Mouse (Mus musculus): Measurements from ENCODE around the gene Tnrc6b. TPM values are rescaled to one million over a fixed set of nuclear protein-coding genes. Genes with fewer than 3 reads are reported as not detected.
A peak's percentile ranks its signal among the peaks of the same experiment; 100 is the strongest.
"Not testable (repeated sequence)": the region's sequence is repeated elsewhere in the genome, so short reads cannot be mapped to it uniquely, and the experiment has no call there.

The Tnrc6b gene
- polyA plus RNA-seq, 1 experiment from 2014 or later = 35.6 TPM

DNA sequence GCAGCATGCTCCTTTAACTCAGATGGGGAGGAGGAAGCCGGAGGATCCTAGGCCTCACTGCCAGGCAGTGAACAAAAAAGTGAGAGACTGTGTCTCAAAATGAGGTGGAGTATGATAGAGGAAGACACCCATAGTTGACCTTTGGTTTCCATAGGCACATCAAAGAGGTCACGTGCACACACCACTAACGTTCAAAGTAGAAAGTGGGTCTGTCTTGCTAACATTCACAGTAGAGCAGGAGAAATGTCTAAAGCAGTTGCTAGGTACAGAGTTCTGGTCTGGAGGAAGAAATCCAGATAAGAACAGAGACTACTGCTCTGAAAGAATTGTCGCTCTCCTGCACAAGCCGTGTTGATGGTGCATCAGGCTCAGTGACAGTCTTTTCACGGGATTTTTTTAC, 10.7 kb downstream of the Tnrc6b start:
- no peak overlapping the region for H3K27ac ChIP-seq
- no peaks in the 10 kb centered on the region for H3K36me3 ChIP-seq
- H3K27me3 ChIP-seq = no peaks in the 10 kb centered on the region
- ATAC-seq (ENCODE audit: insufficient number of reproducible peaks, insufficient read depth, low FRiP score, low TSS enrichment, low read depth) = no peak
- WGBS = 82% methylated on average over 6 of the region's 6 CpGs
- H3K4me3 ChIP-seq = no peak overlapping the region
- H3K9me3 ChIP-seq = no peaks in the 10 kb centered on the region
- H3K9ac ChIP-seq = no peak overlapping the region
- peaks cover 6% of the 10 kb centered on the region; the same call in 1 of the 2 replicates for H3K4me1 ChIP-seq
- H3K4me2 ChIP-seq = no peak overlapping the region

DNA sequence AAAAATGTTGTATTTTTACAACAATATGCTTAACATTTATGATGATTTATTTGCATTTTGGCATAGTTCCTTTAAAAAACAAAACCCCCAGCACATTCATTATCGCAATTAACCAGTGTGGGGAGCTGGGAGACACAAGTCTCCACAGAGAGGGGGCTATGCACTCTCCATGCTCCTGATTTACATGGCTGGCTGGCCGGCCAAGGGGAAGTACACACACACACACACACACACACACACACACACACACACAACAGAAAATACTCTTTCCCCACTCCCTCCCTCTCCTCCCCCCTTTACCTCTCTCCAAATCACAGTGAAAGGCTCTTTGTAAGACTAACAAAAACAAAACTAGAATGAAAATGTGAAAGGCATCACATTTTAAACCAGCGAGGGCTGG, 11.3 kb downstream of the Tnrc6b start:
- 52% methylated on average over 3 of the region's 3 CpGs for WGBS
- H3K9ac ChIP-seq = no peak overlapping the region
- no peak overlapping the region for H3K4me2 ChIP-seq
- no peaks in the 10 kb centered on the region for H3K9me3 ChIP-seq
- H3K4me1 ChIP-seq = peaks cover 6% of the 10 kb centered on the region; the same call in 1 of the 2 replicates
- no peak overlapping the region for H3K4me3 ChIP-seq
- ATAC-seq (ENCODE audit: insufficient number of reproducible peaks, insufficient read depth, low FRiP score, low TSS enrichment, low read depth) = no peak
- H3K27me3 ChIP-seq = no peaks in the 10 kb centered on the region
- peak overlapping the region; percentile 1; the same call in 1 of the 2 replicates for H3K27ac ChIP-seq
- H3K36me3 ChIP-seq = no peaks in the 10 kb centered on the region

DNA sequence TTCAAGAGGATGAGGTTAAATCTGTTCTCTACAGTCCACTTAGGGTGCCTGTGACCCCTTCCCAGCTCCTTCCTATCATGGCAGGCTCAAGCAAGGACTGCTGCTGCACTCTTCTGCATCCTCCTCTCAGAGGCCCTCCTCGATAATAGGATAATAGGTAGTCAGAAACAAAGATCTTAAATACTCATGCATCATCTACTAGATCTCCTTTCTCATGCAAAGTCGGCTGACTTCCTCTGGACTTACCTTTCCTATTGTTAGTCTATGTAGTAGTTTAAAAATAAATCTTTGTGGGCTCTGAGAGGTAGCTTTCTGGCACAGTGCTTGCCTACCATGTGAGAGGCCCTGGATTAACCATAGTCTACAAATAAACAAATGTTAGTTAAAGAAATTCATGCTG, 18.4 kb downstream of the Tnrc6b start:
- Histone ChIP-seq H3K27me3 (no peaks in the 10 kb centered on the region), H3K9me3 (no peaks in the 10 kb centered on the region), H3K4me2 (no peak overlapping the region), H3K36me3 (no peaks in the 10 kb centered on the region), H3K27ac (no peak overlapping the region), H3K4me1 (no peaks in the 10 kb centered on the region; the same call in 1 of the 2 replicates), H3K4me3 (no peak overlapping the region), H3K9ac (no peak overlapping the region)
- 75% methylated on average over 2 of the region's 2 CpGs for WGBS
- no peak for ATAC-seq (ENCODE audit: insufficient number of reproducible peaks, insufficient read depth, low FRiP score, low TSS enrichment, low read depth)

DNA sequence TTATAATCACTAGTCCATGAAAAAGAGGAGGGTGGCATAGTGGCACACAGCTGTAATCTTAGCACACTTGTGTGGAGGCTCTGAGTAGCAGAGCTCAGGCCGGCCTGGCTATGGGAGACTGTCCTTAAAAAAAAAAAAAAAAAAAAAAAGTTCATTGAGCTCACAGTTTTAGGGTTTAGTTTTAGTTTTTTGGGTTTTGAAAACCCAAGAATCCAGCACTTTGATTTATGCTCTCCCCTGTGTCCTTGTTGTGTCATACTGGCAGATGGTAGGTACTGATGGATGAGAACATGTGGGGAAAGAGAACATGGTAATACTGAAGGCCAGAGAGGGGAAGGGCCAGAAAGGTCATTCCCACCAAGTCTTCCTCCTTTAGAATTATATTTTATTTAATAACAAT, 19.9 kb downstream of the Tnrc6b start:
- H3K27me3 ChIP-seq = no peaks in the 10 kb centered on the region
- H3K4me2 ChIP-seq = no peak overlapping the region
- no peak overlapping the region for H3K27ac ChIP-seq
- ATAC-seq (ENCODE audit: insufficient number of reproducible peaks, insufficient read depth, low FRiP score, low TSS enrichment, low read depth) = no peak
- 97% methylated on average over 1 of the region's 1 CpGs for WGBS
- no peak overlapping the region for H3K4me3 ChIP-seq
- no peaks in the 10 kb centered on the region for H3K36me3 ChIP-seq
- no peaks in the 10 kb centered on the region for H3K9me3 ChIP-seq
- H3K4me1 ChIP-seq = no peaks in the 10 kb centered on the region; the same call in 1 of the 2 replicates
- no peak overlapping the region for H3K9ac ChIP-seq

DNA sequence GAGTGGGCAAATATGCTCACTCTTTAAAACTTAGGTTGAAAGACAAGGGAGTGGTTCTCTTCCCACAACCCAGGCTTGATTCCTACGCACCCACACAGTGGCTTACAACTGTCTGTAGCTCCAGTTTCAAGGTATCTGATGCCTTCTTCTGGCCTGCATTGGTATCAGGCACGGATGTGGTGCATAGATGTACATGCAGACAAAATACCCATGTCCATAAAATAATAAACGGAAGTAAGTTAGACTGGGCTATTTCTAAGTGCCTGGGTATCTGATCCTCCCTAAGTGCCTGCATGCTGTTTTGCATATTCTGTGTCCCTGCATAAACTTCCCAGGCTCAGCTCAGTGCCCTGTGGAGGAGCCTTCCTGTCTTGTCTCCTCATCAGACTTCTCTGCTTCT, 20.4 kb downstream of the Tnrc6b start:
- H3K9ac ChIP-seq = no peak overlapping the region
- no peak overlapping the region for H3K27ac ChIP-seq
- no peaks in the 10 kb centered on the region; the same call in 1 of the 2 replicates for H3K4me1 ChIP-seq
- no peak overlapping the region for H3K4me2 ChIP-seq
- 68% methylated on average over 3 of the region's 3 CpGs for WGBS
- H3K9me3 ChIP-seq = no peaks in the 10 kb centered on the region
- no peaks in the 10 kb centered on the region for H3K27me3 ChIP-seq
- H3K36me3 ChIP-seq = no peaks in the 10 kb centered on the region
- no peak for ATAC-seq (ENCODE audit: insufficient number of reproducible peaks, insufficient read depth, low FRiP score, low TSS enrichment, low read depth)
- H3K4me3 ChIP-seq = no peak overlapping the region

DNA sequence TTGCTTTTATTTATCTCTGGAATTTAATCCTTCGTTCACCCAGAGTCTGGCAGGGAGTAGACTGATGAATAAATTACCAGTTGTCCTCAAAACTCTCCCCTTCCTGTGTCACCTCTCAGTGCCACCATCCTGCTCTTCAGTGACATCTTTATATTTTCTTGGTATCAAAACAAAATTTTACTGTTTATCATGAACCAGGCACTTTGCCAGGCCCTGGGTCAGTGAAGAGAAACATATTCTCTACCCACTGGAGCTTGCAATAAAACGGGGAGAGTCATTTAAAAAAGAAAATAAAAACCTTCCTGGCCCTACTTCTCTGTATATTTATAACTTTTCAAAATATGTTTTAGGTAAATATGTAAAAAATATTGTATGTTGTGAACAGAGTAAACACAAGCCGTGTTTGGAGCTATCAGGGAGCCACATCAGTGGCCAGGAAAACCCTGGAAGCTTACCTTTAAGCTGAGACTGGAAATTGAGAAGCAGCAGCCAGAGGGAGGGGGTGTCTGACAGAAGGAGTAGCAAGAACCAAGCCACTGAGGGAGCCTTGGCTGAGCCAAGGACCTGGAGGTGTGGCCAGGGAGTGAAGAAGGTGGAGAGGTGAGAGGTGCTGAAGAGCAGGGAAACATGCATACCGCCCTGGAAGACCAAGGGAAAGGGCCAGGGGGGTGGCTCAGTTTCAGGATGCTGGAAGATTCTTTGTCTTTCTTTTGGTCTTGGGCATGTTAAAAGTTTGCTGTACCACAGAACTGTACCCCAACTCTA, 21.3 kb downstream of the Tnrc6b start:
- Histone ChIP-seq H3K4me2 (no peak overlapping the region), H3K4me1 (no peaks in the 10 kb centered on the region; the same call in 1 of the 2 replicates), H3K4me3 (no peak overlapping the region), H3K36me3 (no peaks in the 10 kb centered on the region), H3K9ac (no peak overlapping the region), H3K27ac (no peak overlapping the region), H3K27me3 (no peaks in the 10 kb centered on the region), H3K9me3 (no peaks in the 10 kb centered on the region)
- WGBS = 53% methylated on average over 4 of the region's 4 CpGs
- ATAC-seq (ENCODE audit: insufficient number of reproducible peaks, insufficient read depth, low FRiP score, low TSS enrichment, low read depth) = no peak

DNA sequence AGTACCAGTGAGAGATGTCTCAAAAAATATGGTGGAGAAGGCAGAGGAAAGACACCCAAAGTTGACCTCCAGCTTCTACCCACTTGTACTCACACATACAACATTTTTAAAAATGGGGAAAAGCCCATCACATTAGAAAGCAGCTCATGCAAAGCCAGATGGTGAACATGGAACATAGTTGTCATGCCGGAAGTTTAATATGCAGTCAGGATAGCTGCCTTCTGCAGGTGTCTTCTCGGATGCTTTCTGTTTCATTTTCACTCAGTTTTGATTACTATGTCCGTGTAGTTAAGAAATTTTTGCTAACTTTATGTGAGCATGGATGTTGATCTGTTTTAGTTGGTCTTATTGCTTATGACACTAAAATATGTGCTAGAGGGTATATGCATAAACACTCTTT, 24.2 kb downstream of the Tnrc6b start:
- WGBS = 83% methylated on average over 3 of the region's 3 CpGs
- no peak overlapping the region for H3K4me2 ChIP-seq
- no peak for ATAC-seq (ENCODE audit: insufficient number of reproducible peaks, insufficient read depth, low FRiP score, low TSS enrichment, low read depth)
- H3K4me1 ChIP-seq = no peaks in the 10 kb centered on the region; the same call in 1 of the 2 replicates
- H3K4me3 ChIP-seq = no peak overlapping the region
- no peaks in the 10 kb centered on the region for H3K27me3 ChIP-seq
- H3K27ac ChIP-seq = no peak overlapping the region
- H3K36me3 ChIP-seq = no peaks in the 10 kb centered on the region
- H3K9me3 ChIP-seq = no peaks in the 10 kb centered on the region
- H3K9ac ChIP-seq = no peak overlapping the region

DNA sequence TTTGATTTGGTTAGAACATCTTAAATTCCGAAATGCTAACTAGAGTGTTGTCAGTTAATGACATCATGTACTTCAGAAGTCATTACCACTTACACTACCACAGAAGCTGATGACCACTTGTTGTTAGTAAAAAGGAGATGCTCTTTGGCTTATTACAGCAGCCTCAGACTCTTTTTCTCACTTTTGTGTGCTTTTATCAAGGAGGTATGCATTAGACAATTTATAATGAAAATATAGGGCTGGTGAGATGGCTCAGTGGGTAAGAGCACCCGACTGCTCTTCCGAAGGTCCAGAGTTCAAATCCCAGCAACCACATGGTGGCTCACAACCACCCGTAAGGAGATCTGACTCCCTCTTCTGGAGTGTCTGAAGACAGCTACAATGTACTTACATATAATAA, 24.6 kb downstream of the Tnrc6b start:
- not testable (repeated sequence) for H3K4me2 ChIP-seq; H3K27ac ChIP-seq; H3K27me3 ChIP-seq; ATAC-seq (ENCODE audit: insufficient number of reproducible peaks, insufficient read depth, low FRiP score, low TSS enrichment, low read depth); H3K9me3 ChIP-seq; H3K4me1 ChIP-seq; H3K36me3 ChIP-seq; H3K4me3 ChIP-seq; H3K9ac ChIP-seq
- WGBS = 97% methylated on average over 4 of the region's 4 CpGs

DNA sequence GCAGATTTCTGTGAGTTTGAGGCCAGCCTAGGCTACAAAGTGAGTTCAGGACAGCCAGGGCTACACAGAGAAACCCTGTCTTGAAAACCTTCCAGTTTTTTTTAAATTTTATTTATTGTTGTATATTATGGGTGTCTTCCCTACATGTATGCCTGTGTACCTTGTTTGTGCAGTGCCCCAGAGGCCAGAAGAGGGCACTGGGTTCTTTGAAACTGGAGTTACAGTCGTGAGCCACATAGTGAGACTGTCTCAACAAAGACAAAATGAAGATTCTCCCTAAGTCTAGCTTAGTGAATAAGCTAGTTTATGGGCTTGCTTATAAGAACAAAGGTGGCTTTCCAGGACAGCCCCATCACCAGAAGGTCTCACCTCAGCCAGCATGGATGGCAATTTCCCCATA, 25.4 kb downstream of the Tnrc6b start:
- Histone ChIP-seq H3K36me3 (no peaks in the 10 kb centered on the region), H3K9me3 (no peaks in the 10 kb centered on the region), H3K27ac (no peak overlapping the region), H3K4me1 (no peaks in the 10 kb centered on the region; the same call in 1 of the 2 replicates), H3K27me3 (no peaks in the 10 kb centered on the region), H3K4me3 (no peak overlapping the region), H3K9ac (no peak overlapping the region), H3K4me2 (no peak overlapping the region)
- ATAC-seq (ENCODE audit: insufficient number of reproducible peaks, insufficient read depth, low FRiP score, low TSS enrichment, low read depth) = no peak
- WGBS = 44% methylated on average over 1 of the region's 1 CpGs

DNA sequence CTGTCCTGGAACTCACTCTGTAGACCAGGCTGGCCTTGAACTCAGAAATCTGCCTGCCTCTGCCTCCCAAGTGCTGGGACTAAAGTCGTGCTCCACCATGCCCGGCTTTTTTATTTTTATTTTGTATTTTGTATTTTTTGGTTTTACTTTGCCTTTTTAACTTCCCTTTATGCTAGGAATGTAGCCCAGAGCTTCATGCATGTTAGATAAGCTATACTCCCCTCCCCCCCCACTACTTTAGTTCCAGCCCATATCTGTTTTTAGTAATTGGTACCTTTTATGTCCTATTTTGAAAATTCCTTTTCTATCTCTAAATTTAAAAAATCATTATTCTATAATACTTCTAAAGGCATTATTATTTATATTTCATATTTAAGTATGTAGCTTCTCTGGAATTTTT, 27.1 kb downstream of the Tnrc6b start:
- H3K9me3 ChIP-seq = no peaks in the 10 kb centered on the region
- ATAC-seq (ENCODE audit: insufficient number of reproducible peaks, insufficient read depth, low FRiP score, low TSS enrichment, low read depth) = no peak
- 91% methylated on average over 2 of the region's 2 CpGs for WGBS
- H3K36me3 ChIP-seq = no peaks in the 10 kb centered on the region
- no peaks in the 10 kb centered on the region for H3K27me3 ChIP-seq
- H3K4me1 ChIP-seq = no peaks in the 10 kb centered on the region
- no peak overlapping the region for H3K9ac ChIP-seq
- no peak overlapping the region for H3K27ac ChIP-seq
- H3K4me3 ChIP-seq = no peak overlapping the region
- no peak overlapping the region for H3K4me2 ChIP-seq

DNA sequence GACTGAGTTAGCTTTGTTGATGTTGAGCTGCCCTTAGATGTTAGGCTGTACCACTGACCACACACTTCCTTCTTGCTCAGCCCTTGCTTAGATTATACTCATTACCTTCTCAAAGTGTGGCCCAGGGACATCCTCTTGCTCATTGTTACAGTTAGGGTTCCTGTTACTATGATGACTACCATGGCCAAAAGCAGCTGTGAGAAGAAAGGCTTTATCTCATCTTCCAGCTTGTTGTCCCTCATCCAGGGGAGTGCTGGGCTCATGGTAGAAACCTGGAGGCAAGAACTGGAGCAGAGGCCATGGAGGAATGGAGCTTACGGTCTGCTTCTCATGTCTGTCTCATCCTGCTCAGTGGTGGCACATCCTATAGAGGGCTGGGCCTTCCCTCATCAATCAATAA, 28.9 kb downstream of the Tnrc6b start:
- Histone ChIP-seq H3K4me3 (no peak overlapping the region), H3K4me2 (no peak overlapping the region), H3K27me3 (no peaks in the 10 kb centered on the region), H3K27ac (no peak overlapping the region), H3K36me3 (no peaks in the 10 kb centered on the region), H3K4me1 (0 out of 2 replicates have a peak, but pooled peaks cover 3% of the 10 kb centered on the region), H3K9me3 (no peaks in the 10 kb centered on the region), H3K9ac (no peak overlapping the region)
- 95% methylated on average over 1 of the region's 1 CpGs for WGBS
- no peak for ATAC-seq (ENCODE audit: insufficient number of reproducible peaks, insufficient read depth, low FRiP score, low TSS enrichment, low read depth)

DNA sequence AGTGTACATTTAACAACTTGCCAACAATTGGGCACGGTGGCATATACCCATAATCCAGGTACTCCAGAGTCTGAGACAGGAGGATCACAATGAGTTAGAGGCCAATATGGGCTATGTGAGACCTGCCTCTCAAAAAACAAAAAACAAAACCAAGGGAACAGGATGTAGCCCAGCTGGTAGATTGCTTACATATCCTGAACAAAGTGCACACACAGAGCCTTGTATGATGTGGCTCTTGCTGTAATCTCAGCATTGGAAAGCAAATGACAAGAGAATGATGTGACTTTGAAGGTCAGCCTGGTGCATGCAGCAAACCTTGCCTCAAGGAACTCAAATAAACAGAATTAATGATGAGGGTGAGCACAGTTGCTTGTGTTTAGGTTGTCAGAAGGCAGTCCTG, 30.7 kb downstream of the Tnrc6b start:
- 0 out of 2 replicates have a peak, but pooled peaks cover 3% of the 10 kb centered on the region for H3K4me1 ChIP-seq
- no peaks in the 10 kb centered on the region for H3K36me3 ChIP-seq
- no peak overlapping the region for H3K4me2 ChIP-seq
- 84% methylated on average over 1 of the region's 1 CpGs for WGBS
- no peaks in the 10 kb centered on the region for H3K27me3 ChIP-seq
- H3K9ac ChIP-seq = no peak overlapping the region
- no peak overlapping the region for H3K4me3 ChIP-seq
- H3K9me3 ChIP-seq = no peaks in the 10 kb centered on the region
- no peak for ATAC-seq (ENCODE audit: insufficient number of reproducible peaks, insufficient read depth, low FRiP score, low TSS enrichment, low read depth)
- H3K27ac ChIP-seq = no peak overlapping the region
